Comparison of ENCODE assay signal across 25 mouse cellular contexts in genomic region chr6:41764306-41764705, GRCm38 (mm10). TPM values are rescaled to one million over a fixed set of nuclear protein-coding genes. Genes with fewer than 3 reads are reported as not detected.
"Had no signal": no experiment of that assay in that cellular context is flagged by ENCODE, and none has a peak within 500 bp of the region (broad histone marks: within the 10 kb centered on the region; RNA-seq: fewer than 3 reads in every experiment).

No protein-coding gene starts in this region.

- H3K27ac ChIP-seq: neural tube, embryonic 13.5 days; neural tube, embryonic 15.5 days; stomach, embryonic 15.5 days; stomach, postnatal 0 days had no signal

- H3K4me2 ChIP-seq: neural tube, embryonic 13.5 days; neural tube, embryonic 15.5 days; stomach, embryonic 15.5 days had no signal

- H3K27me3 ChIP-seq: neural tube, embryonic 13.5 days; neural tube, embryonic 15.5 days; stomach, embryonic 15.5 days had no signal

- DNase-seq: retina, postnatal 1 day; right cerebral cortex, adult 18-20 months; right cerebral cortex, postnatal 14 days; right cerebral cortex, postnatal 25 days; right cerebral cortex, postnatal 4 days; spleen, adult 18-20 months; thymus, adult 18-20 months; thymus, adult 2 months; thymus, postnatal 14 days; thymus, postnatal 25 days; thymus, postnatal 36 days; thymus, postnatal 4 days had no signal

- H3K9ac ChIP-seq: neural tube, embryonic 13.5 days; neural tube, embryonic 15.5 days; stomach, embryonic 15.5 days had no signal

- H3K4me3 ChIP-seq: neural tube, embryonic 13.5 days; neural tube, embryonic 15.5 days; stomach, embryonic 15.5 days had no signal

- H3K9me3 ChIP-seq: neural tube, embryonic 13.5 days; neural tube, embryonic 15.5 days; stomach, embryonic 15.5 days had no signal

- H3K4me1 ChIP-seq: neural tube, embryonic 13.5 days; neural tube, embryonic 15.5 days; stomach, embryonic 15.5 days had no signal

- H3K36me3 ChIP-seq: neural tube, embryonic 13.5 days; neural tube, embryonic 15.5 days; stomach, embryonic 15.5 days had no signal

RNA-seq across cellular contexts. Expression of gene Olfr459, which starts 10.7 kb away (rescaled TPM):
- total RNA-seq: neutrophil, adult 5-6 weeks had no signal
- polyA plus RNA-seq: neural tube, embryonic 13.5 days; neural tube, embryonic 14.5 days; neural tube, embryonic 15.5 days; small intestine, adult 2 months; spleen, adult 2 months; stomach, embryonic 14.5 days; stomach, embryonic 15.5 days; stomach, embryonic 16.5 days; stomach, postnatal 0 days; testis, adult 2 months; thymus, adult 2 months; thymus, postnatal 0 days; urinary bladder, adult 2 months had no signal
